Mouse (Mus musculus) naive thymus-derived CD4-positive, alpha-beta T cell, adult 2 months (primary cell): ENCODE results near the gene Anapc15.
"Not testable (repeated sequence)": the region's sequence is repeated elsewhere in the genome, so short reads cannot be mapped to it uniquely, and the experiment has no call there.

ENCODE experiments used
- DNase-seq: peaks from one replicate; pipeline ENCODE4 v3.0.0-alpha.2; 2011; ENCODE audit warnings: low read depth

The Anapc15 gene

GRCm38 (mm10) chr7:101896104-101897066, 32.9 kb downstream of the Anapc15 start:
- peak; percentile 98 for DNase-seq

- no peak for DNase-seq
Observed at GRCm38 (mm10) chr7:101900331-101901097, 37.0 kb downstream of the Anapc15 start.

GRCm38 (mm10) chr7:101901969-101902368, 38.5 kb downstream of the Anapc15 start:
- DNase-seq: no peak

- no peak for DNase-seq
Observed at GRCm38 (mm10) chr7:101902846-101903245, 39.3 kb downstream of the Anapc15 start.

- peak; percentile 96 for DNase-seq
Observed at GRCm38 (mm10) chr7:101905561-101906286, 42.2 kb downstream of the Anapc15 start, which contains the start of gene Lamtor1. Gene Lamtor1 (plus strand): TSS chr7:101905904.

- no peak for DNase-seq
Observed at GRCm38 (mm10) chr7:101906287-101906681, 42.8 kb downstream of the Anapc15 start, which contains the start of gene Tomt. Gene Tomt (minus strand): TSS chr7:101906359.

- DNase-seq: no peak
Observed at GRCm38 (mm10) chr7:101906696-101907095, 43.2 kb downstream of the Anapc15 start.

GRCm38 (mm10) chr7:101908367-101908766, 44.9 kb downstream of the Anapc15 start:
- no peak for DNase-seq

- DNase-seq: no peak
Observed at GRCm38 (mm10) chr7:101910138-101910537, 46.6 kb downstream of the Anapc15 start.

GRCm38 (mm10) chr7:101911982-101912381, 48.5 kb downstream of the Anapc15 start:
- DNase-seq: no peak

GRCm38 (mm10) chr7:101918071-101918470, 54.6 kb downstream of the Anapc15 start:
- DNase-seq: peak; percentile 76

- DNase-seq: not testable (repeated sequence)
Observed at GRCm38 (mm10) chr7:101925892-101926291, 62.4 kb downstream of the Anapc15 start.

- DNase-seq: no peak
Observed at GRCm38 (mm10) chr7:101928093-101928492, 64.6 kb downstream of the Anapc15 start.

GRCm38 (mm10) chr7:101932551-101932950, 69.0 kb downstream of the Anapc15 start:
- DNase-seq: no peak

GRCm38 (mm10) chr7:101933300-101933699, 69.8 kb downstream of the Anapc15 start:
- DNase-seq: no peak

- peak; percentile 95 for DNase-seq
Observed at GRCm38 (mm10) chr7:101933751-101934240, 70.3 kb downstream of the Anapc15 start, which contains the start of the genes Lrrc51 and Numa1. Gene Lrrc51 (minus strand): TSS chr7:101933895. Gene Numa1 (plus strand): TSS chr7:101934111.

GRCm38 (mm10) chr7:101935957-101936356, 72.4 kb downstream of the Anapc15 start:
- no peak for DNase-seq

GRCm38 (mm10) chr7:101936996-101937395, 73.5 kb downstream of the Anapc15 start:
- no peak for DNase-seq

GRCm38 (mm10) chr7:101937569-101937968, 74.1 kb downstream of the Anapc15 start:
- no peak for DNase-seq

- DNase-seq: no peak
Observed at GRCm38 (mm10) chr7:101938348-101938747, 74.8 kb downstream of the Anapc15 start.

- no peak for DNase-seq
Observed at GRCm38 (mm10) chr7:101939758-101940157, 76.2 kb downstream of the Anapc15 start.

GRCm38 (mm10) chr7:101949008-101949407, 85.5 kb downstream of the Anapc15 start:
- DNase-seq: not testable (repeated sequence)
